Mouse (Mus musculus): ENCODE measurements around the gene Nol12.

- TF ChIP-seq CTCF (IDR thresholded peaks at IDR 0.05; ENCODE audit: borderline replicate concordance, extremely low read depth, insufficient read depth, insufficient read length) (peak; percentile 68; the same call in 1 of the 2 replicates), POLR2A (IDR thresholded peaks at IDR 0.05; ENCODE audit: borderline replicate concordance, extremely low read depth, insufficient read depth, insufficient read length, poor library complexity, severe bottlenecking) (no peak)
Measured at GRCm38 (mm10) chr15:78962885-78963284, 28.2 kb downstream of the Nol12 start.
